Comparison of ENCODE assay signal across 9 mouse cellular contexts in the genomic region with DNA sequence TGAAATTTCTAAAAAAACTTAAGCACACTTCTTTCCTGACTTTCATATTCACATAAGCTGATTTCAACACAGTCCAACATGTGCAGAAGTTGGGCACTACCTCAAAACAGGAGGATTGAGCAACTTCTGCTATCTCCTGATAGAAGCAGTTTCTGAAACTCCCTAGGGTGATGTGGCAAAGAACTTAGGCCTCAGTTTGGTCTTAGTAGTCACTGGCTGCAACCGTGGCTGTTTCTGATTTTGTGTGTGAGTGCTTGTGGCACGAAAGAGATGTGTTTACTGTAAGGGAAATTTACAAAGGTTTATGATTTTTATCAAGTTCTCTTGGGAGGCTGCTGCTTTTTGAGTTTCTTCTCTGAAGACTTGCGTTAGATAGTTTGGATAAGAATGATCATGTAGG. TPM values are rescaled to one million over a fixed set of nuclear protein-coding genes. Genes with fewer than 3 reads are reported as not detected.
DNase-seq lines count a peak whose midpoint lies in the region; ATAC-seq and TF ChIP-seq lines count a peak whose summit lies in the region.
"Had no signal": no experiment of that assay in that cellular context is flagged by ENCODE, and none has a peak within 500 bp of the region (broad histone marks: within the 10 kb centered on the region; RNA-seq: fewer than 3 reads in every experiment).

No protein-coding gene starts in this region.

- 7% methylated on average over 3 of the region's 3 CpGs for WGBS in forebrain, embryonic 14.5 days
- 5% methylated on average over 3 of the region's 3 CpGs for WGBS in hindbrain, postnatal 0 days
- WGBS in lung, embryonic 15.5 days: 5% methylated on average over 3 of the region's 3 CpGs

- TF ChIP-seq CTCF in hindbrain, postnatal 0 days (IDR thresholded peaks at IDR 0.05; ENCODE audit: low read depth): no peak

- peak; percentile 3 to 18 for DNase-seq in cerebellum, postnatal 14 days
- DNase-seq in cerebellum, adult 11 months: no peak
- peak; percentile 4 for DNase-seq in ZHBTc4 (ENCODE audit: low read depth, low spot score)
- peak; percentile 16 for DNase-seq in forebrain, embryonic 14.5 days (ENCODE audit: low spot score)
- peak; percentile 22 for DNase-seq in hindbrain, postnatal 0 days (ENCODE audit: low spot score)
- DNase-seq in right cerebral cortex, adult 2 months (ENCODE audit: low spot score in 2 of 2): no peak

- H3K27me3 ChIP-seq in forebrain, embryonic 14.5 days (replicated peaks; ENCODE audit: control insufficient read depth, insufficient read depth, low read length): no peaks in the 10 kb centered on the region
- no peaks in the 10 kb centered on the region for H3K27me3 ChIP-seq in hindbrain, postnatal 0 days (ENCODE audit: insufficient read depth, low read length)
- no peaks in the 10 kb centered on the region for H3K27me3 ChIP-seq in lung, embryonic 15.5 days
- H3K27me3 ChIP-seq: Patski had no signal

- peaks cover 11% of the 10 kb centered on the region for H3K4me1 ChIP-seq in forebrain, embryonic 14.5 days (ENCODE audit: control insufficient read depth, insufficient read depth, low read length)
- H3K4me1 ChIP-seq in hindbrain, postnatal 0 days (ENCODE audit: insufficient read depth, low read length): peaks cover 9% of the 10 kb centered on the region
- peaks cover 18% of the 10 kb centered on the region; the same call in 1 of the 2 replicates for H3K4me1 ChIP-seq in lung, embryonic 15.5 days

- no peaks in the 10 kb centered on the region for H3K36me3 ChIP-seq in forebrain, embryonic 14.5 days (ENCODE audit: control insufficient read depth, insufficient read depth, low read length)
- no peaks in the 10 kb centered on the region for H3K36me3 ChIP-seq in hindbrain, postnatal 0 days (ENCODE audit: insufficient read depth, low read length)
- no peaks in the 10 kb centered on the region for H3K36me3 ChIP-seq in lung, embryonic 15.5 days

- H3K4me2 ChIP-seq in forebrain, embryonic 14.5 days (ENCODE audit: low read length): peak overlapping the region; percentile 71
- peak overlapping the region; percentile 86 for H3K4me2 ChIP-seq in hindbrain, postnatal 0 days (ENCODE audit: low read depth, low read length)
- H3K4me2 ChIP-seq in lung, embryonic 15.5 days: peak overlapping the region; percentile 71

- no peak overlapping the region for H3K27ac ChIP-seq in forebrain, embryonic 14.5 days (ENCODE audit: low read depth, low read length)
- H3K27ac ChIP-seq in hindbrain, postnatal 0 days: peak overlapping the region; percentile 92; the same call in 1 of the 2 replicates
- H3K27ac ChIP-seq in lung, embryonic 15.5 days: peak overlapping the region; percentile 96

- H3K4me3 ChIP-seq in forebrain, embryonic 14.5 days (ENCODE audit: low read depth, low read length): peak overlapping the region; percentile 83
- peak overlapping the region; percentile 89 for H3K4me3 ChIP-seq in hindbrain, postnatal 0 days (ENCODE audit: low read length)
- peak overlapping the region; percentile 93 for H3K4me3 ChIP-seq in lung, embryonic 15.5 days

- H3K9ac ChIP-seq in forebrain, embryonic 14.5 days (ENCODE audit: low read length): peak overlapping the region; percentile 85; the same call in 1 of the 2 replicates
- peak overlapping the region; percentile 85; the same call in 1 of the 2 replicates for H3K9ac ChIP-seq in hindbrain, postnatal 0 days (replicated peaks; ENCODE audit: low read length)
- peak overlapping the region; percentile 89 for H3K9ac ChIP-seq in lung, embryonic 15.5 days

- ATAC-seq in forebrain, embryonic 14.5 days: no peak
- ATAC-seq in hindbrain, postnatal 0 days: no peak
- no peak for ATAC-seq in lung, embryonic 15.5 days (ENCODE audit: borderline replicate concordance, extremely low read depth, low FRiP score, low TSS enrichment)
- peak; percentile 69 for ATAC-seq in neutrophil, adult 5-6 weeks (ENCODE audit: extremely low read depth, insufficient number of reproducible peaks, low FRiP score, poor library complexity, severe bottlenecking)

- no peaks in the 10 kb centered on the region for H3K9me3 ChIP-seq in forebrain, embryonic 14.5 days (replicated peaks; ENCODE audit: control insufficient read depth, low read length)
- no peaks in the 10 kb centered on the region for H3K9me3 ChIP-seq in hindbrain, postnatal 0 days (ENCODE audit: low read length)
- no peaks in the 10 kb centered on the region for H3K9me3 ChIP-seq in lung, embryonic 15.5 days

RNA-seq across cellular contexts. Expression of gene Mia2, which starts 34.6 kb away (rescaled TPM):
- 32.3 and 33.8 TPM in 2 replicates for polyA plus RNA-seq in forebrain, embryonic 14.5 days (2014; fragmentation: Nextera tagmentation; extraction: Ambion mirVana)
- 24.9 and 32.7 TPM in 2 replicates for total RNA-seq in hindbrain, postnatal 0 days (2014; rRNA removed)
- 38.2 and 45.8 TPM in 2 replicates for polyA plus RNA-seq in hindbrain, postnatal 0 days (2015; fragmentation: Nextera tagmentation; extraction: Ambion mirVana)
- polyA plus RNA-seq in lung, embryonic 15.5 days (2015; fragmentation: Nextera tagmentation; extraction: Ambion mirVana): 53.8 and 59.9 TPM in 2 replicates
- total RNA-seq in neutrophil, adult 5-6 weeks (2017): 319 and 342 TPM in 2 replicates

Comparison
In these comparisons a context has a peak if more than half of its experiments do, and no peak if none do; other contexts are left out.
1. DNase-seq: peak in cerebellum, postnatal 14 days (2 of 2), ZHBTc4 (single experiment), forebrain, embryonic 14.5 days (single experiment) and hindbrain, postnatal 0 days (single experiment); none in cerebellum, adult 11 months (single experiment) and right cerebral cortex, adult 2 months (0 of 2).
2. Peak in every context shown above with its lines, with median percentiles within 50 percentile points of each other: H3K4me2 ChIP-seq, H3K4me3 ChIP-seq and H3K9ac ChIP-seq.